Mouse (Mus musculus): ENCODE data around the gene Appl1.

Gene Appl1

GRCm38 (mm10) chr14:26971106-26971789, at the start of gene Appl1:
Gene Appl1 (minus strand): TSS chr14:26971232.
- in situ Hi-C loops (cut with MboI, MseI): no loop called here

DNA sequence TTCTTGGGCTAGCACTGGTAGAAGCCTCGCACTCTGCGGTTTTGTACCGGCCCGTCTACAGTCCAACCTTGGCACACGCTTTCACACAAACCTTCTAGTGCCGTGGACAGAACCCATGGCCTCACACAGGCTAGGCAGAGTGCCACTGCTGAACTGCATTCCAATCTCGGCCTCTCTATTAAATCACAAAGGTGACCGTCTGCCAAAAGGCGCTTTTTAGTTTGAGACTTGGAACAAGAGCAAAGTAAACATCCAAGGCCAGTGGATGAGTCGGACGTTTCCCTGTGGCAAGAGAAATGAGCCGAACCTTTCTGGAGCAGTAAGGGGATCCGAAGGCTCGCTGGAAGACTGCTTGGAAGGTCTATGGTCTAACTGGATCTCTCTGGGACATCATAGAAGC, 48.8 kb upstream of the Appl1 start:
- in situ Hi-C loops (cut with MboI, MseI): no loop called here

DNA sequence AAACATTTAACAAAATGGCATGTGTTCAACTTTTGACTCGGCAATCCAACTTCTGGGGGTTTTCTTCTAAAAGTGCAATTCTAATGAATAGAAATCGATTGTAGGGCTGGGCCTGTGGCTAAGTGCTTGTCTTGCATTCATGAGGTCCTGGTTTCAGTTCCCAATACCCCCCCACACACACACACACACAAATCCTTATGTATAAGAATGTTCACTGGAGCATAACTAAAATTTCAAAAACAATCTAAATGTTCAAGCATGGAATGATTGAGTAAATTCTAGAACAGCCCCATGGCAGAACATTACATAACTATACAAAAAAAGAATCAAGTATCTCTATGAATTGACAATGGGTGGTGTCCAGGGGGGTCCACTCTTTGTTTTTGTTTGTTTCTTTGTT, 46.9 kb upstream of the Appl1 start:
- in situ Hi-C loops (cut with MboI, MseI): no loop called here

- in situ Hi-C loops (cut with MboI, MseI): no loop called here
These were observed 42.6 kb upstream of the Appl1 start for GRCm38 (mm10) chr14:27013658-27014057.

DNA sequence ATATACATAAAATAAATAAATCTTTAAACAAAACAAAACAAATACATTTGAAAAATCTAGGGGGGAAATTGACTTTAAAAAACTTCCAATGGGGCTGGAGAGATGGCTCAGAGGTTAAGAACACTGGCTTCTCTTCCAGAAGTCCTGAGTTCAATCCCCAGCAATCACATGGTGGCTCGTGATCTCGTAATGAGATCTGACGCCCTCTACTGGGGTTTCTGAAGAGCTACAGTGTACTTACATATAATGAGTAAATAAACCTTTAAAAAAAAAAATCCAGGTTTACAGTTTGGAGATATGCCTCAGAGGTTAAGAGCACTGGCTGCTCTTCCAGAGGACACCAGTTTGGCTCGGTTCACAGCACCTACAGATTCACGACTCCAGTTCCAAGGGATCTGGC, 40.5 kb upstream of the Appl1 start:
- in situ Hi-C loops (cut with MboI, MseI): no loop called here

- in situ Hi-C loops (cut with MboI, MseI): loop anchor here (10.0 kb wide), 1 partner anchor 169 kb away; no protein-coding TSS in a partner anchor
These were observed 34.9 kb upstream of the Appl1 start for GRCm38 (mm10) chr14:27005937-27006336.

- in situ Hi-C loops (cut with MboI, MseI): loop anchor here (10.0 kb wide), 1 partner anchor 170 kb away; no protein-coding TSS in a partner anchor
These were observed 33.9 kb upstream of the Appl1 start for GRCm38 (mm10) chr14:27004906-27005305.

DNA sequence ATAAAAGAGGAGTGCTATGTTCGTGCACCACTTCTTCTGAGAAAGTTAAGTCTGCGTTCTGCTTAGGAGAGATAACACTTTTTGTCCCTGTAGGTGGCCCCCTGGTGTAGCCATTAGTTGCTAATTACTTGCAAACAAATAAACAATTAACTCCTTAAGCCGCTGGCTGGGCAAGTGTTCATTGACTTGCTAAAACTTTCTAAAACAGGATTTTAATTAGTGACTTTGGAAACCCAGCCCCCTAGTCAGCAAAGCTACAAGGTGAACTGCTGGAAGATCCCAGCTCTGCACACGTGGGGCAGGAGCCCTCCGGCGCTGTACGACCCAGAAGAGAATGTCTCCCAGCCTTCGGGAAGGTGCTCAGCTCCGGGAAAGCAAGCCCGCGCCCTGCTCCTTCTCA, 29.4 kb upstream of the Appl1 start:
- in situ Hi-C loops (cut with MboI, MseI): loop anchor here (10.0 kb wide), 1 partner anchor 174 kb away; no protein-coding TSS in a partner anchor

DNA sequence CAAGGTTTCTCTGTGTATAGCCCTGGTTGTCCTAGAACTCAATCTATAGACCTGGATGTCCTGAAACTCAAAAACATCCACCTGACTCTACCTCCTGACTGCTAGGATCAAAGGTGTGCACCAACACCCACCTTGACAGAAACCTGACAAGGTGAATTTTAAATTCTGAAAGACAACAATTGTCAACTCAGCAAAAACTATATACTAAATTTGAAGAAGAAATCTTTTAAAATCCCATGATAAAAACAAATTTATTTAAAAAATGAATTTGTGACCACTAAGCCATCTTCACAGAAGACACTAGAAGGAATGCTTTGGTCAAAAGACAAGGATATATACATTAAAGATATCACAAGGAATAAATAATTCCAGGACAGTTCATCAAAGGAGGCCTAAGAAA, 25.2 kb upstream of the Appl1 start:
- in situ Hi-C loops (cut with MboI, MseI): loop anchor here (25.0 kb wide), 1 partner anchor 309 kb away; the partner anchor contains the start of gene Dnah12

DNA sequence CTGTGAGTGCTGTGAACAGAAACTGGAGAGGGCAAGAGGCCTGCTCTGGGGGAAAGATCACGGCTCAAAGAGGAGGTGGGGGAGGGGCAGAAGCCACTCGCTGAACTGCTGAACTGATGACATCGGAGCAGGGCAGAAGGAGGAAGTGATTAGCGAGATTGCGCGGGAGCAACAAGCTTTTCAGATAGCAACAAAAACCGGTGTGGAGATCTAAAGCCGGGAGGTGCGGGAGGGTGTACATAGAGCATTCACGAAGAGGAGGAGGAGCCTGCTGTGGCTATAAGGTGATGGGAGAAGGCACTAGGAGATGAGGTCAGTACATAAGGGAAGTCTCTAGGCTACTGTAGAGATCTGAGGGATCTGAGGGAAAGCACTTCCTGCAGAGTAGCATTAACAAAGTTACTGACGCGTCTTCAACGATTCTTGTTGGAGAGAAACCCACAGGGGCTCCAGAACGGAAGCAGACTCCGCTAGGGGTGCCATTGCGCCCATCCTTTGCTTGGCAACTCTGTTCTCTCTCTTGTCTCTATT, 23.2 kb upstream of the Appl1 start, which contains the start of gene Hesx1:
Gene Hesx1, plus strand, starts transcription at position 206 of the 531 bp plus-strand sequence.
- in situ Hi-C loops (cut with MboI, MseI): loop anchor here (25.0 kb wide), 1 partner anchor 307 kb away; the partner anchor contains the start of gene Dnah12

- in situ Hi-C loops (cut with MboI, MseI): loop anchor here (25.0 kb wide), 1 partner anchor 306 kb away; the partner anchor contains the start of gene Dnah12
These were observed 22.4 kb upstream of the Appl1 start for GRCm38 (mm10) chr14:26993427-26993826.

- in situ Hi-C loops (cut with MboI, MseI): loop anchor here (25.0 kb wide), 1 partner anchor 304 kb away; the partner anchor contains the start of gene Dnah12
These were observed 20.6 kb upstream of the Appl1 start for GRCm38 (mm10) chr14:26991622-26992021.

- in situ Hi-C loops (cut with MboI, MseI): loop anchor here (25.0 kb wide), 1 partner anchor 301 kb away; the partner anchor contains the start of gene Dnah12
These were observed 17.7 kb upstream of the Appl1 start for GRCm38 (mm10) chr14:26988694-26989093.

DNA sequence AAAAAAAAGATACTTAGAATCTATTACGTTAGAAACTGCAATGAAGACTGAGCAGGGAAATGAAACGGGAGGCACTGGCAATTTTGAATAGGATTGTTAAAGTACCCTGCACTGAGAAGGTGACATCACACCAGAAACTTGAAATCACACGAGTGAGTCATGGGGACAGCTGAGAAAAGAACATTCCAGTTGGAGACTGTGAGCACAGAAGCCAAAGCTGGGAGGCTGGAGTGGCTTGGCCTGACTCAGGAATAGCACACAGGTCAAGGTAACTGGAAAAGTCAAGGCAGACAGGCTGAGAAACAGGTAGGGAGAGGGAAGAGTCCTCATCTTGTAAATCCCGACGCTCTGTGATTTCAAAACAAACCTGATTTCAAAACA, 11.1 kb upstream of the Appl1 start:
- in situ Hi-C loops (cut with MboI, MseI): loop anchor here (25.0 kb wide), 1 partner anchor 295 kb away; the partner anchor contains the start of gene Dnah12

DNA sequence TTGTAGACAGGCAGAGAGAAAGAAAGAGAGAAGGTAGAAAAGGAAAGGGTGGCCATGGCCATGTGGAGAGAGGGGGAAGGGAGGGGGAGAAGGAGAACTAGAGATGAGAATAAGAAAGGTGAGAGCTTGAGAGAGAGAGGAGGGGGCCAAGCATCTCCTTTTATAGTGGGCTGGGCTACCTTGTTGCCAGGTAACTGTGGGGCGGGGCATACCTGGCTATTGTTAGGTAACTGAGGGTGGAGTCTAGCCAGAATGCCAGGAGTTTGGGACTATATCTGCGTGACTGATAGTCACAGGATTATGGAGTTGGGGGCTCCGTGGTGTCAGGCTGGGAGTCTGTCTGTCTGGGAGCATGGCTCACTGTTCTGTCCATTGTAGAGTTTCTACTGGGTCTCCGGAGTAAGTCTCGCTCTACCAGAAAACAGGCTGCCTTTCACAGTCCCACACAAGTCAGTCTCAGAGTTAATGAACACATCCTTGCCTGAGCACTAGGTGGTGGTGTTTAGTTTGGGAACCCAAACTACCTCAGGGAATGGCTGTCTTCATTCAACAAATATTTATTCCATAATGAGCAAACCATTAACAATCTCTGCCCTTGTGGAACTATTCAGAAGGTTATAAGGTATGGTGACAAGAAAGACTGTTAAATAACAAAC, 10.6 kb upstream of the Appl1 start:
- in situ Hi-C loops (cut with MboI, MseI): loop anchor here (25.0 kb wide), 1 partner anchor 294 kb away; the partner anchor contains the start of gene Dnah12

DNA sequence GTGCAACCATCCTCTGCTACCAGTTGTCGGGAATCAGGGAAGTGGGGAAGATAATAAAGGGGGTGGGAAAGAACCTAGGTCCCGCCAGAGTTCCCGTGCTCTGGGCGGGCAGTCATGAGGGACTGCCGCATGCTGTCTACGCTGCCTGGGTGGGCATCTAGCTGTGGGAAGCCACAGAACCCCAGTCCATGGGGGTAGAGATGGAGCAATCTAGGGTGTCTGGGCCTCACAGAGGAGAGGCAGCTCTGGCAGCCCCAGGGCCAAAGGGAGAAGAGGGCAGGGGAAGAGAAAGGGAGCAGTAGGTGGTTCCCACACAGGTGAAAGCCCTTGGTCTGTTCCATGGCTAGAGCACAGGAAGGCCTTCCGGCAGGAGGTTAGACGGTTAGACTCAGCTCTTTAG, 10.0 kb upstream of the Appl1 start:
- in situ Hi-C loops (cut with MboI, MseI): loop anchor here (25.0 kb wide), 1 partner anchor 294 kb away; the partner anchor contains the start of gene Dnah12

GRCm38 (mm10) chr14:26979808-26980207, 8.8 kb upstream of the Appl1 start:
- in situ Hi-C loops (cut with MboI, MseI): loop anchor here (25.0 kb wide), 1 partner anchor 293 kb away; the partner anchor contains the start of gene Dnah12

- in situ Hi-C loops (cut with MboI, MseI): loop anchor here (25.0 kb wide), 1 partner anchor 290 kb away; the partner anchor contains the start of gene Dnah12
These were observed 6.5 kb upstream of the Appl1 start for GRCm38 (mm10) chr14:26977500-26977899.

DNA sequence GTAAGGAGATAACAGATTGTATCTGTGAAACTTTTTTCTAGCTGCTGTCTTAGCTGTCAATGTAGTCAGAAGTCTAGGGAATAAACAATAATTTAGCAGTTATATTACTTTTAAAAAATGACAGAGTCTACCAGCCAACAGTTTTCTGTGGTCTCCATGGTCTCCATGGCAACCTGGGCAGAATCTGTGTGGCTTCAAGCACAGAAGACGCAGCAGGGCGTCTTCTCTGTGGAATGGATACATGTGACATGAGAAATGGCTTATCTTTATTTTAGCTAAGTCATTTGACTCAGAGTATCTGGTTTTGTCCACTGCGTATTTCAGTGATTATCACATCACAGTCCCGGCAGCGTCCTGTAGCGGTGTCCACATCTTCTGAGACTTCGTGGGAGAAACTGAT, 5.2 kb upstream of the Appl1 start:
- in situ Hi-C loops (cut with MboI, MseI): loop anchor here (25.0 kb wide), 1 partner anchor 289 kb away; the partner anchor contains the start of gene Dnah12

- in situ Hi-C loops (cut with MboI, MseI): loop anchor here (25.0 kb wide), 1 partner anchor 288 kb away; the partner anchor contains the start of gene Dnah12
These were observed 4.5 kb upstream of the Appl1 start for GRCm38 (mm10) chr14:26975490-26975889.

- in situ Hi-C loops (cut with MboI, MseI): no loop called here
These were observed 2.1 kb upstream of the Appl1 start for GRCm38 (mm10) chr14:26973089-26973488.

- in situ Hi-C loops (cut with MboI, MseI): no loop called here
These were observed 546 bp downstream of the Appl1 start for GRCm38 (mm10) chr14:26970439-26970932.
